Mouse (Mus musculus): ENCODE measurements around the gene 1810010H24Rik.
"Not testable (repeated sequence)": the region's sequence is repeated elsewhere in the genome, so short reads cannot be mapped to it uniquely, and the experiment has no call there.

The 1810010H24Rik gene

GRCm38 (mm10) chr11:107025411-107026321 lies at the start of gene 1810010H24Rik:
Gene 1810010H24Rik, plus strand, starts transcription at chr11:107025681.
- in situ Hi-C loops (cut with MboI; ENCODE audit: low pct_unique_long_range_greater_than_20kb in 1 of 2, low sequenced_read_pairs in 2 of 2, unreplicated experiment in 1 of 2) = no loop called here

DNA sequence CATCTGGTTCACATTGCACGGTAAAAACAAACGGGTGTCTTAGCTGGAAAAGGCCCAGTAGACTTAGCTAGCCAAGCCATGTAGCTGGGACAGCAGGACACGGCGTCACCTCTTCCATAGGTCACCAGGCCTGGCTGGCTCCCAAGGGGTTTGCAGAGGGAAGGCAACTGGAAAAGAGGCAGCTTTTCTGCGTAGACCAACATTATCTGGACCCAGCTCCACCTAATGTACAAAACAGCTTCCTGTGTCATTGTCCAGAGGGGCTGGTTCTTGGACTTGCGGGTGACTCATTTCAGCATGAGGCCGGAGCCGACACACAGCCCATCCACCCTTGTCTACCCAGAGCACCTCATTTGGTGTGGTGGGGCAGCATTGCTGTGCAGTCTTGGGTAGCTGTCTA lies 49.3 kb upstream of the 1810010H24Rik start:
- in situ Hi-C loops (cut with MboI; ENCODE audit: low pct_unique_long_range_greater_than_20kb in 1 of 2, low sequenced_read_pairs in 2 of 2, unreplicated experiment in 1 of 2) = loop anchor here in 1 of 2 experiments (10.0 kb wide), 1 partner anchor 131 kb away; no protein-coding TSS in a partner anchor

DNA sequence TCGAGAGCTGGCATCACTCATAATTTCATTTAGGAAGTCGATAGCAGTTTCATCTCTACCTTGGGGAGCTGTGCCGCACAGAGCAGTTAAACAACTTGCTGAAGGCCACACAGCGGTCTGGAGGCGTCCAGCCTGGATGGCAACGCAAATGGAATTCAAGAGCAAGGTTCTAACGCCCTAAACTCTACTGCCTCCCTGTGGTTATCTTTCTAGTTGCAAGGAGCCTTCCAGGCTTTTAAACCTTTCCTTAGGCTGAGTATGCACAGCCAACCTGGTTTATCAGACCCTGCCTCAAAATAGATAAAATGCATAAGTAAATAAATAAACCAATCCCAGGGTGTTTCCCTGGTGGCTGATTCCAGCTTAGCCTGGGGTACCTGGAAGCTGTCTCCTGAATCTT lies 45.0 kb upstream of the 1810010H24Rik start:
- in situ Hi-C loops (cut with MboI; ENCODE audit: low pct_unique_long_range_greater_than_20kb in 1 of 2, low sequenced_read_pairs in 2 of 2, unreplicated experiment in 1 of 2) = no loop called here

- in situ Hi-C loops (cut with MboI; ENCODE audit: low pct_unique_long_range_greater_than_20kb in 1 of 2, low sequenced_read_pairs in 2 of 2, unreplicated experiment in 1 of 2) = no loop called here
These were observed 43.7 kb upstream of the 1810010H24Rik start for GRCm38 (mm10) chr11:106981787-106982186.

DNA sequence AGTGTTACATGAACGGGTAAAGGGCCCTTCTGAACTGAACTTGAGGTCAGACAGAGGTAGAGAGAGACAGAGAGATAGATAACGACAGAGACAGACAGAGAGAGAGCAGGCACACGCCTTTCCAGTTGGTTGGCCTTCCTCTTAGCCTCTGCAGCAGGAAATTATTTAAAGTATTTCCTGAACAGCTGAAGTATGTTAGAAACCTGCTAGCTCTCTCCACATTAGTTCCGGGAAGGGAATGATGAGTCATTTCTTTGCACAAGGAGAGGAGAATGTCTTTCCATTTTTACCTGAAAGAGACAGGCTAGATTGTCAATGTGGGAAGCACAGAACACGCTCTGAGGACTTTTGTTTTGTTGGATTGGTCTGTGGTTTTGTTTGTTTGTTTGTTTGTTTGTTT lies 43.1 kb upstream of the 1810010H24Rik start:
- in situ Hi-C loops (cut with MboI; ENCODE audit: low pct_unique_long_range_greater_than_20kb in 1 of 2, low sequenced_read_pairs in 2 of 2, unreplicated experiment in 1 of 2) = no loop called here

DNA sequence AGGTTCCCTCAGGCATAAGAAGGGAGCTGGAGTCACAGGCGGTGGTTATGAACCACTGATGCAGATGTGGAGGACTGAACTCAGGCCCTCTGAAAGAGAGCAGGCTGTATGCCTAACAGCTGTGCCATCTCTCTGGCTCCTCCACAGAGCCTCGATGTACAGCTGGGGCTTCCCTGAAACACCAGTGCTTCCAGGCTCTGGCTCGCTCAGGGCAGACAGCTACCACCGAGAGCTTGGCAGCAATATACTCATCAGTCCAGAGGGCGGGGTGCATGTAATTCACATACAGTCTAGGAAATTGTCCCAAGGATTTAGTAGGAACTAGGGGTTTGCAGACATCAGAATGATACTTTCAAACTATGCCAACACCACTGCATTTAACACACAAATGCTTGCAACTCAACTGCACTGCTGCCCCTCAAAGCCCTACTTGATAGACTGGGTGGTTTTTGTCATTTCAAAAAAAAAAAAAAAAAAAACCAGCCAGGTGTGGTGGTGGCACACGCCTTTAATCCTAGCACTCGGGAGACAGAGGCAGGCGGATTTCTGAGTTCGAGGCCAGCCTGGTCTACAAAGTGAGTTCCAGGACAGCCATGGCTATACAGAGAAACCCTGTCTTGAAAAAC lies 39.4 kb upstream of the 1810010H24Rik start:
- in situ Hi-C loops (cut with MboI; ENCODE audit: low pct_unique_long_range_greater_than_20kb in 1 of 2, low sequenced_read_pairs in 2 of 2, unreplicated experiment in 1 of 2) = not testable (repeated sequence)

- in situ Hi-C loops (cut with MboI; ENCODE audit: low pct_unique_long_range_greater_than_20kb in 1 of 2, low sequenced_read_pairs in 2 of 2, unreplicated experiment in 1 of 2) = no loop called here
These were observed 38.1 kb upstream of the 1810010H24Rik start for GRCm38 (mm10) chr11:106987384-106987783.

DNA sequence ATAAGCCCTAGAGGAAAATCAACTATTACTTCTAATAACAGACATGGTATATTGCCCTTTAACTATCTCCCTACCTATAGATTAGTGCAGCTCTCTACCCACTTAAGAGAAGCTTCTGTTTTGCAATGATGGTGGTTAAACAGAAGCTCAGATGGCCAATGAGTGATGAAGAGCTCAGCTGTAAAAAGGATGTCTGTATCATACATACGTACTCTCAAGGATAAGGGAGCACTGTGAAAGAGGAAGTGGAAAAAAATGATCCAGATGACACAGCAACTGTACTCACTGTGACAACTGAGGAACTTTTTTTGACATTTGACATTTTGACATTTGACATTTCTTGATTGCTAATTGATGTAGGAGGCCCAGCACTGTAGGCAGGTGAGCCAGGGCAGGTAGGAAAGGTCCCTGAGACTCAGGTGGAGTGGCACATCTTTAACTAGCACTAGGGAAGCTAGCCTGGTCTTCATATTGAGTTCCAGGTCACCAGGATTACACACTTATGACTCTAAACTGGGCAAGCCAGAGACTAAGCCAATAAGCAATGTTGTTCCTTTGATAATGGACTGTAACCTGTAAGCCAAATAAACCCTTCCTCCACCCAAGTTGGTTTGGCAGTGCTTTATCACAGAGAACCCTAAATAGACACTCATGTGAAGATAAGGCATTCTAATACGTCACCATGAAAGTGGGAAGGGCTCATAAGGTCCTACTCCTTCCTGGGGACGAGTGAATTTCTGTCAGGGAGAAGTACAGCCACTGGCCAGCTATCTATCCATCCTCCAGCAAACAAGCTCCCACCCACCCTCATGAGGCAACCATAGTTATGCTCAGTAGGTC lies 31.0 kb upstream of the 1810010H24Rik start:
- in situ Hi-C loops (cut with MboI; ENCODE audit: low pct_unique_long_range_greater_than_20kb in 1 of 2, low sequenced_read_pairs in 2 of 2, unreplicated experiment in 1 of 2) = no loop called here

DNA sequence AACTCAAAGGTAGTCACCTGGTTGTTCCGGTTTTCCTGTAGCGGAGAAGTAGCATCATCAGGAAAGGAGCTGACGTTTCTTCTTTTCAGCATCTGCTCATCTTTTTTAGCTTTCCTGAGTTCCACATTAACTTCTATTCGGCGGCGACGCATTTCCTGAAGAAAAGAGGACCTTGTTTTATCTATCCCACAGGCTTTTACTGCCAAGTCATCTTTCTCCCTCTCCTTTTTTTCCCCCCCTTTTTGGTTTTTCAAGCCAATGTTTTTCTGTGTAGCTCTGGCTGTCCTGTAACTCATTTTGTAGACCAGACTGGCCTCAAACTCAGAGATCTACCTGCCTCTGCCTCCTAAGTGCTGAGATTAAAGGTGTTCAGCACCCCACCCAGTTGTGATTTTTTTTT lies 29.0 kb upstream of the 1810010H24Rik start:
- in situ Hi-C loops (cut with MboI; ENCODE audit: low pct_unique_long_range_greater_than_20kb in 1 of 2, low sequenced_read_pairs in 2 of 2, unreplicated experiment in 1 of 2) = not testable (repeated sequence)

- in situ Hi-C loops (cut with MboI; ENCODE audit: low pct_unique_long_range_greater_than_20kb in 1 of 2, low sequenced_read_pairs in 2 of 2, unreplicated experiment in 1 of 2) = no loop called here
These were observed 27.5 kb upstream of the 1810010H24Rik start for GRCm38 (mm10) chr11:106997976-106998375.

- in situ Hi-C loops (cut with MboI; ENCODE audit: low pct_unique_long_range_greater_than_20kb in 1 of 2, low sequenced_read_pairs in 2 of 2, unreplicated experiment in 1 of 2) = no loop called here
These were observed 26.8 kb upstream of the 1810010H24Rik start for GRCm38 (mm10) chr11:106998651-106999150.

- in situ Hi-C loops (cut with MboI; ENCODE audit: low pct_unique_long_range_greater_than_20kb in 1 of 2, low sequenced_read_pairs in 2 of 2, unreplicated experiment in 1 of 2) = no loop called here
These were observed 26.1 kb upstream of the 1810010H24Rik start, which contains the start of gene Kpna2 for GRCm38 (mm10) chr11:106999151-106999948. Gene Kpna2, minus strand, starts transcription at chr11:106999541.

DNA sequence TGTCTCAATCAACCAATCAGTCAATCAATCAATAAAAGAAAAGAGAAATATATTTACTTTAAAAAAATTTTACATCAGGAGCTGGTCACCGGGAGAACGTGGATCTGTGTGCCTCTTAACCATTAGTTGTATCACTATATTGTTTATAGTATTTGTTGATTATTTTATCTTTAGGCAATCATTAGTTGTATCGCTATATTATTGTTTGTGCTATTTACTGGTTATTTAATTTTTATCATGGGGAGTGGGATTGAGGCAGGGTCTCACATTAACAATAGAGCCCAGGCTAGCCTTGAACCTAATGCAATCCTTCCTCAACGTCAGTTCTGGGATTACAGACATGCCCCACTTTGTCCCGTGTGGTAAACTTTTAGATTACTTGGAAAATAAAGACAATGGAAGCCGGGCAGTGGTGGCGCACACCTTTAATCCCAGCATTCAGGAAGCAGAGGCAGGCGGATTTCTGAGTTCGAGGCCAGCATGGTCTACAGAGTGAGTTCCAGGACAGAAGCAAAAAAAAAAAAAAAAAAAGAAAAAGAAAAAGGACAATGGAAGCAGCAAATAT lies 25.4 kb upstream of the 1810010H24Rik start:
- in situ Hi-C loops (cut with MboI; ENCODE audit: low pct_unique_long_range_greater_than_20kb in 1 of 2, low sequenced_read_pairs in 2 of 2, unreplicated experiment in 1 of 2) = no loop called here

DNA sequence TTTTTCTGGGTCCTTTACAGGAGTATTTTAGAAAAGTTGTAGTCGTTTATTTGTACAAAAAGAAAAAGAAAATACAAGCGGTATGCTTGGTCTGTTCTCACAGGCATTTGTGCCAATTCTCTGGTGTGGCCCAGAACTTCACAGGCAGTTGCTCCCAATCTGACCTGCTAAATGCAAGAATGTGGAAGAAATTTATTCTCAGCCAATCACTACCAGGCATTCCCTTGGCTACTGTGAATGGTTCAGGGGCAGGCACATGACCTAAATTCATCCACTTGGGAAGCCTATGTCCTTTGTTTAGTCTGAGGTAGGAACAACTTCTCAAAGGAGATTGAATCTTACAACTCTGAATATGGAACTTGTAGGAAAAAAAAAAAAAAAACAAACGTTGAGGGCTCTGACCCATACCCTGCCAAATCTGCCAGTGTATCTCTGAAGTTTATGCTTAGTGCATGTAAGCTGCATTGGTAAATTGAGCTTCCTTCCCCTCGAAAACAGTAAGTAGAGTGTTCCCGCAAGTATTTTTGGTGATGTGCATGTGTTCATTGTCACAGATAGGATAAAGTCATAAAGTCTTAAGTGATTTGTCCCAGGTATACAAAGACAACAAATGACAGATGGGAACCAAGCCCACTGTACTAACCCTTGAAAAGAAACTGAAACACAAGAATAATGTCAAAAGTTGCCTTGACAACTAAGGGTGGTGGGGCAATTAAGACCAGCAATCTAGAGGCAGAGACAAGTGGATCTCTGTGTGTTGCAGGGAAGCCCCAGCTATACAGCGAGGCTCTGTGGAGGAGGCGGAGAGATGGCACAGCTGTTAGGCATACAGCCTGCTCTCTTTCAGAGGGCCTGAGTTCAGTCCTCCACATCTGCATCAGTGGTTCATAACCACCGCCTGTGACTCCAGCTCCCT lies 23.5 kb upstream of the 1810010H24Rik start:
- in situ Hi-C loops (cut with MboI; ENCODE audit: low pct_unique_long_range_greater_than_20kb in 1 of 2, low sequenced_read_pairs in 2 of 2, unreplicated experiment in 1 of 2) = no loop called here

GRCm38 (mm10) chr11:107005538-107005937 lies 19.9 kb upstream of the 1810010H24Rik start:
- in situ Hi-C loops (cut with MboI; ENCODE audit: low pct_unique_long_range_greater_than_20kb in 1 of 2, low sequenced_read_pairs in 2 of 2, unreplicated experiment in 1 of 2) = no loop called here

DNA sequence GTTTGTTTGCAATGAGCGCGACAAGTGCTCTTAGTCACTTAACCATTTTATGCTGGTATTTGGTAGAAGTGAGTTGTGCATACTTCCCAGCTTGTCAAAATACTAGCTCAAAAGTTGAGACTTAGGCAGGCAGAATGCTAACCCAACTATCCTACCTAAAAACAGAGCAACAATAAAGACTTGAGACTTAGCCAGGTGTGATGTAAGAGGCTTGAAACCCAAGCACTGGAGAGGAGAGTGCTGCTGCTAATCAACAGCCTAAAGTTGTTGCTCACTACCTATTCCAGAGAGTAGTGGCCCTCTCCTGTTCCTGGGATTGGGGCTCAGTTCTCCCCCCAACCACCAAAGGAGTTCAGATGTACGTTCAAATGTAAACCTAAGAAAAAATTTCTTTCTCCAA lies 15.0 kb upstream of the 1810010H24Rik start:
- in situ Hi-C loops (cut with MboI; ENCODE audit: low pct_unique_long_range_greater_than_20kb in 1 of 2, low sequenced_read_pairs in 2 of 2, unreplicated experiment in 1 of 2) = loop anchor here (10.0 kb wide), 1 partner anchor 144 kb away; no protein-coding TSS in a partner anchor
